Mouse (Mus musculus) kidney, embryonic 16.5 days (tissue): ENCODE measurements around the gene Aldh3b2. TPM values are rescaled to one million over a fixed set of nuclear protein-coding genes. Genes with fewer than 3 reads are reported as not detected.

Experiments used
- ATAC-seq: fragments of 200-750 bp; cut with Nextera tagmentation; 2 replicates; pipeline ENCODE4 v1.8.0; 2017; ENCODE audit warnings: moderate TSS enrichment; ENCODE audit not compliant: low FRiP score, low TSS enrichment
- H3K27ac ChIP-seq: fragments of 300-500 bp; sonication (generic); 2 replicates; pipeline ENCODE4 v1.5.1; 2014; ENCODE audit warnings: low read length
- H3K27me3 ChIP-seq: fragments of 300-500 bp; sonication (generic); 2 replicates; pipeline ENCODE4 v1.6.1; 2014; ENCODE audit warnings: low read length, control low read depth, mixed read lengths; ENCODE audit not compliant: insufficient read depth
- H3K36me3 ChIP-seq: fragments of 300-500 bp; sonication (generic); 2 replicates; pipeline ENCODE4 v1.6.1; 2014; ENCODE audit warnings: low read length, control low read depth, mixed read lengths; ENCODE audit not compliant: insufficient read depth
- H3K4me1 ChIP-seq: fragments of 300-500 bp; sonication (generic); 2 replicates; pipeline ENCODE4 v1.6.1; 2014; ENCODE audit warnings: low read length, control low read depth, mixed read lengths; ENCODE audit not compliant: insufficient read depth
- H3K4me2 ChIP-seq: fragments of 300-500 bp; sonication (generic); replicated peaks from 2 replicates; pipeline ENCODE4 v1.6.1; 2014; ENCODE audit warnings: low read depth, low read length
- H3K4me3 ChIP-seq: fragments of 300-500 bp; sonication (generic); 2 replicates; pipeline ENCODE4 v1.5.1; 2014; ENCODE audit warnings: mild to moderate bottlenecking, low read length
- H3K9ac ChIP-seq: fragments of 300-500 bp; sonication (generic); replicated peaks from 2 replicates; pipeline ENCODE4 v1.6.1; 2014; ENCODE audit warnings: low read length
- H3K9me3 ChIP-seq: fragments of 300-500 bp; sonication (generic); 2 replicates; pipeline ENCODE4 v1.6.1; 2016; ENCODE audit warnings: low read length, control low read depth
- WGBS: fragments of 180-500 bp; shearing (Covaris S2); extraction: QIAGEN DNeasy Blood & Tissue Kit; methylation state at CpG from one replicate; pipeline ENCODE4 v1.1.7; 2014; 5-methylcytosine and 5-hydroxymethylcytosine counted together
- polyA plus RNA-seq: library from polyadenylated mRNA; unstranded; fragments of >200 nt; fragmentation: Nextera tagmentation; extraction: Ambion mirVana; gene quantifications from 2 replicates; pipeline ENCODE4 v1.2.1, GENCODE M21; 2015

Gene Aldh3b2
- polyA plus RNA-seq, 1 experiment from 2014 or later = 5.1 TPM

- H3K9ac ChIP-seq = no peak overlapping the region
- peaks cover 26% of the 10 kb centered on the region for H3K4me1 ChIP-seq
- no peak overlapping the region for H3K4me2 ChIP-seq
- H3K9me3 ChIP-seq = no peaks in the 10 kb centered on the region
- H3K36me3 ChIP-seq = no peaks in the 10 kb centered on the region
- WGBS = 73% methylated on average over 9 of the region's 9 CpGs
- ATAC-seq = no peak
- H3K27me3 ChIP-seq = peaks cover 3% of the 10 kb centered on the region; the same call in 1 of the 2 replicates
- no peak overlapping the region for H3K4me3 ChIP-seq
- no peak overlapping the region for H3K27ac ChIP-seq
Observed at GRCm38 (mm10) chr19:3980917-3981316, 8.8 kb downstream of the Aldh3b2 start.

- H3K4me1 ChIP-seq = peaks cover 39% of the 10 kb centered on the region
- no peak for ATAC-seq
- peak overlapping the region; percentile 92 for H3K27ac ChIP-seq
- 40% methylated on average over 9 of the region's 9 CpGs for WGBS
- no peaks in the 10 kb centered on the region for H3K9me3 ChIP-seq
- H3K4me2 ChIP-seq = no peak overlapping the region
- H3K27me3 ChIP-seq = peaks cover 3% of the 10 kb centered on the region; the same call in 1 of the 2 replicates
- H3K36me3 ChIP-seq = 0 out of 2 replicates have a peak, but pooled peaks cover under 1% of the 10 kb centered on the region
- H3K9ac ChIP-seq = peak overlapping the region; percentile 14; the same call in 1 of the 2 replicates
- H3K4me3 ChIP-seq = no peak overlapping the region
Observed at GRCm38 (mm10) chr19:3983527-3984200, 11.5 kb downstream of the Aldh3b2 start.

GRCm38 (mm10) chr19:3985261-3985681, 13.1 kb downstream of the Aldh3b2 start:
- WGBS = 17% methylated on average over 8 of the region's 8 CpGs
- Histone ChIP-seq H3K27ac (peak overlapping the region; percentile 92), H3K9ac (no peak overlapping the region; the same call in 1 of the 2 replicates), H3K4me1 (peaks cover 39% of the 10 kb centered on the region), H3K4me2 (no peak overlapping the region), H3K36me3 (0 out of 2 replicates have a peak, but pooled peaks cover 3% of the 10 kb centered on the region), H3K9me3 (no peaks in the 10 kb centered on the region), H3K4me3 (no peak overlapping the region), H3K27me3 (peaks cover 3% of the 10 kb centered on the region; the same call in 1 of the 2 replicates)
- ATAC-seq = peak; percentile 85

GRCm38 (mm10) chr19:3986334-3986733, 14.2 kb downstream of the Aldh3b2 start, which contains the start of gene Acy3:
Gene Acy3, plus strand, starts transcription at chr19:3986570.
- H3K27ac ChIP-seq = peak within 1 kb of the TSS; percentile 92
- H3K4me1 ChIP-seq = peaks cover 42% of the 10 kb centered on the region
- peak within 1 kb of the TSS; percentile 43 for H3K4me2 ChIP-seq
- H3K9me3 ChIP-seq = no peaks in the 10 kb centered on the region
- ATAC-seq = peak; percentile 73
- peak within 1 kb of the TSS; percentile 14; the same call in 1 of the 2 replicates for H3K4me3 ChIP-seq
- H3K9ac ChIP-seq = peak within 1 kb of the TSS; percentile 53
- WGBS = 2% methylated on average over 8 of the region's 8 CpGs
- no peaks in the 10 kb centered on the region for H3K27me3 ChIP-seq
- H3K36me3 ChIP-seq = 0 out of 2 replicates have a peak, but pooled peaks cover 3% of the 10 kb centered on the region

- Histone ChIP-seq H3K4me2 (no peak overlapping the region), H3K27ac (no peak overlapping the region), H3K9me3 (no peaks in the 10 kb centered on the region), H3K27me3 (no peaks in the 10 kb centered on the region), H3K4me3 (no peak overlapping the region), H3K36me3 (0 out of 2 replicates have a peak, but pooled peaks cover 3% of the 10 kb centered on the region), H3K9ac (no peak overlapping the region), H3K4me1 (peaks cover 42% of the 10 kb centered on the region)
- 87% methylated on average over 14 of the region's 14 CpGs for WGBS
- ATAC-seq = no peak
Observed at GRCm38 (mm10) chr19:3988066-3988465, 15.9 kb downstream of the Aldh3b2 start.

- peaks cover 38% of the 10 kb centered on the region for H3K4me1 ChIP-seq
- H3K27ac ChIP-seq = no peak overlapping the region
- H3K36me3 ChIP-seq = 0 out of 2 replicates have a peak, but pooled peaks cover 3% of the 10 kb centered on the region
- H3K4me2 ChIP-seq = no peak overlapping the region
- no peak for ATAC-seq
- H3K4me3 ChIP-seq = no peak overlapping the region
- no peaks in the 10 kb centered on the region for H3K9me3 ChIP-seq
- H3K9ac ChIP-seq = no peak overlapping the region
- WGBS = 94% methylated on average over 4 of the region's 4 CpGs
- H3K27me3 ChIP-seq = no peaks in the 10 kb centered on the region
Observed at GRCm38 (mm10) chr19:3988750-3989149, 16.6 kb downstream of the Aldh3b2 start.

- Histone ChIP-seq H3K4me2 (no peak overlapping the region), H3K4me3 (no peak overlapping the region), H3K36me3 (0 out of 2 replicates have a peak, but pooled peaks cover 3% of the 10 kb centered on the region), H3K27me3 (no peaks in the 10 kb centered on the region), H3K27ac (no peak overlapping the region), H3K9ac (no peak overlapping the region), H3K4me1 (peaks cover 26% of the 10 kb centered on the region), H3K9me3 (no peaks in the 10 kb centered on the region)
- ATAC-seq = no peak
- WGBS = 21% methylated on average over 6 of the region's 6 CpGs
Observed at GRCm38 (mm10) chr19:3990804-3991203, 18.7 kb downstream of the Aldh3b2 start.

GRCm38 (mm10) chr19:3991562-3991961, 19.4 kb downstream of the Aldh3b2 start:
- Histone ChIP-seq H3K4me2 (no peak overlapping the region), H3K27ac (no peak overlapping the region), H3K27me3 (no peaks in the 10 kb centered on the region), H3K9me3 (no peaks in the 10 kb centered on the region), H3K4me1 (peaks cover 26% of the 10 kb centered on the region), H3K36me3 (0 out of 2 replicates have a peak, but pooled peaks cover 3% of the 10 kb centered on the region), H3K4me3 (no peak overlapping the region), H3K9ac (no peak overlapping the region)
- no peak for ATAC-seq
- 96% methylated on average over 3 of the region's 3 CpGs for WGBS

- Histone ChIP-seq H3K4me1 (peaks cover 25% of the 10 kb centered on the region), H3K4me2 (no peak overlapping the region), H3K27me3 (no peaks in the 10 kb centered on the region), H3K9ac (no peak overlapping the region), H3K27ac (no peak overlapping the region), H3K36me3 (0 out of 2 replicates have a peak, but pooled peaks cover 3% of the 10 kb centered on the region), H3K4me3 (no peak overlapping the region), H3K9me3 (no peaks in the 10 kb centered on the region)
- ATAC-seq = no peak
- whole genome bisulfite sequencing = 84% methylated on average over 3 of the region's 3 CpGs
Observed at GRCm38 (mm10) chr19:3991966-3992365, 19.8 kb downstream of the Aldh3b2 start.

GRCm38 (mm10) chr19:3992416-3992815, 20.3 kb downstream of the Aldh3b2 start, which contains the start of gene Tbx10:
Gene Tbx10, plus strand, starts transcription at chr19:3992752.
- no peak for ATAC-seq
- H3K27me3 ChIP-seq = no peaks in the 10 kb centered on the region
- WGBS = 54% methylated on average over 5 of the region's 5 CpGs
- H3K4me2 ChIP-seq = no peak within 1 kb of the TSS
- no peaks in the 10 kb centered on the region for H3K9me3 ChIP-seq
- H3K27ac ChIP-seq = no peak within 1 kb of the TSS
- H3K36me3 ChIP-seq = 0 out of 2 replicates have a peak, but pooled peaks cover 3% of the 10 kb centered on the region
- no peak within 1 kb of the TSS for H3K9ac ChIP-seq
- no peak within 1 kb of the TSS for H3K4me3 ChIP-seq
- peaks cover 27% of the 10 kb centered on the region for H3K4me1 ChIP-seq
